Mouse (Mus musculus) left cerebral cortex, postnatal 14 days (tissue): ENCODE measurements around the gene Nkrf. TPM values are rescaled to one million over a fixed set of nuclear protein-coding genes. Genes with fewer than 3 reads are reported as not detected.
A peak's percentile ranks its signal among the peaks of the same experiment; 100 is the strongest.
"Not testable (repeated sequence)": the region's sequence is repeated elsewhere in the genome, so short reads cannot be mapped to it uniquely, and the experiment has no call there.

ENCODE experiments used
- DNase-seq, 2 experiments: peaks; one replicate each; pipeline ENCODE4 v3.0.0; 2021 to 2022; ENCODE audit warnings: low spot score in 2 of 2, mixed read lengths in 1 of 2
- intact Hi-C: fragments of 180-260 bp; cut with DNase I; formaldehyde crosslinking; loops from one replicate; pipeline ENCODE4 v1.15.1; 2025
- long read RNA-seq, 2 experiments: library from polyadenylated mRNA; stranded (forward); transcript quantifications; one replicate each; pipeline ENCODE4 v2.0.0; 2021
- total RNA-seq, 2 experiments: library from RNA; stranded (reverse); gene quantifications; 2 replicates each; pipeline ENCODE4 v1.2.3; 2021

The Nkrf gene
- total RNA-seq = 10 to 100 TPM; 32.3 to 32.9 TPM
- long read RNA-seq, experiment 1, transcript Nkrf-201 (3 exons, 3,268 nt) = major isoform, 30 of 34 reads
- long read RNA-seq, experiment 1, partial matches to known transcripts = 1 of 34 reads
- long read RNA-seq, experiment 1, other reads (novel, unspliced or antisense) = 3 of 34 reads
- long read RNA-seq, experiment 2, transcript Nkrf-201 (3 exons, 3,268 nt) = major isoform, 13 of 17 reads
- long read RNA-seq, experiment 2, partial matches to known transcripts = 0 of 17 reads
- long read RNA-seq, experiment 2, other reads (novel, unspliced or antisense) = 4 of 17 reads

DNA sequence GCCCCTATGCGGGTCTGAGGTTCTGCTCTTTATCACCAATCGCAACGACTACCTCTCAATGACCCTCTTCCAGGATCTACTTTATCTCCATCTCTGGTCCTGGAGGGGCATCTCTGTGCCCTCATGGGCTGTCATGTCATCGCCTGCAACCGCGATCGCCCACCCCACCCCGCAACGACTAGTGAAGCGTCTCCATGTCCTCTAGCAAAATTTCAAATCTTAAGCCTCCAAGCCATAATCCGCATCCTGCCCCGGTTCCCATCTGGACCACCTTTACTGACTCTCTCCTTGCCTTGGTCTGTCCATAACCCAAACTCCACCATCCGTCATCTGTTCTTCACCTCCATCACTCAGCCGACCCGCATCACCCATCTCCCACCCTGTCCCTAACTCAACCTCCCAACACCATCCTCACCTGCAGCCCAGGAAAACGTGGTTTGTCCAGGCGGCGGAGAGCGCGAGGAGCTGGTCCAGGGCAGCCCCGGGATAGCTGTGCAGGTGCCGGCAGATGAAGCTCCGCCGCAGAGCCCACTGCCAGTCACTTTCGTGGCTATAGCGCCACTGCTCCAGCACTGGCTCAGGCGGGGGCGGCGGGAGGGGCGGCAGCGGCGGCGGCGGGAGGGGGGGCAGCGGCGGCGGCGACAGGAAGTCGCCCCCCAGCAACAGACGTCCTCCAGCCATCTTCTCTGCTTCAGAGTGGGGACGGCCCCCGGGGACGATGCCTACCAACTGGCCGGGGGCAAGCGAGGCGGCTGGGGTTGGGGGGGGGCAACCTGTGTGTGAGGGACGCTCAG, at the start of gene Nkrf:
Nkrf (minus strand) TSS at position 579 of the 794 bp plus-strand sequence.
- intact Hi-C loops = no loop called here
- peak; percentile 52 to 60 for DNase-seq

DNA sequence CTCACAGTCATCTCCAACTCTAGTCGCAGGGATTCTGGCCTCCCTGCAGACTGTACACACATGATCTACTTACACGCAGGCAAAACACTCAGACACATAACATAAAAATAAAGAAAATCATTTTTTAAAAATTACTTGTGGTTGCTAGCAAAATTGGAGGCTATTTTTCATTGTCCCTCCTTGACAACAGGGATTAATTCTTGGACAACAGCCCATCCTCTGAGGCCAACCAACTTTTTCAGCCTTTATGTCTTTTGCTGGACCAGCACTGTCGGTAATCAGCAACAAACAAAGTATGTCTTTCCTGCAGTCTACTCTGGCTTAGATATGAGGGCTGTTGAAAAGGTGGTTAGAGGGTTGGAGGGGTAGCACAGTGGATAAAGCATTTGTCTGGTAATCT, 38.4 kb upstream of the Nkrf start:
- intact Hi-C loops = no loop called here
- no peak for DNase-seq

DNA sequence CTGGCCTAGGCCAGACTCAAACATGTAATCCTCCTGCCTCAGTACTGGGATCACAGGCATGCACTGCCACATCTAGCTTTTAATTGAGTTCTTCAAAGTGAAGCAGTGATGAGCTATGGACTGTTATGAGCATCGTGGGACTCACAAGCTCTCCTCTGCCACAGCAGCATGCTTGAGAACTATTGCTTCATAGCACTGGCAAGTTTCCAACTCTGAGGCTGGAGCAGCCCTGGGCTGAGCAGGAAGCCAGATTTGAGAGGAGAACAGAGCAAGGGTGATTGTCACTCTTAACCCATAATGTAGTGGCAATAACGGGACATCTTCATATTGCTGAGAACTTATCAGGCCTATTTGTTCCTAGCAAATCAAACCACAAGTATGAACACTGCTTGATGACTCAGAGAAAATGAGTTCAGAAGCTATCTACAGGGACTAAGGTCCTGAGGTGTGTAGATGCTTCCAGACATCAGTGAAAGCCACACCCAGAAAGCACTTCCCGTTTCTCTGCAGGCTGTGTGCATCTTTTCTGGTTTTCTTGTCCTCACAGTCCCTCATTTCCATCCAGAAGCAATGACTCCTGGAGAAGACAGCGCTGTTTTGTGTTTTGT, 37.2 kb upstream of the Nkrf start:
- peak; percentile 8 to 14 for DNase-seq
- intact Hi-C loops = no loop called here

DNA sequence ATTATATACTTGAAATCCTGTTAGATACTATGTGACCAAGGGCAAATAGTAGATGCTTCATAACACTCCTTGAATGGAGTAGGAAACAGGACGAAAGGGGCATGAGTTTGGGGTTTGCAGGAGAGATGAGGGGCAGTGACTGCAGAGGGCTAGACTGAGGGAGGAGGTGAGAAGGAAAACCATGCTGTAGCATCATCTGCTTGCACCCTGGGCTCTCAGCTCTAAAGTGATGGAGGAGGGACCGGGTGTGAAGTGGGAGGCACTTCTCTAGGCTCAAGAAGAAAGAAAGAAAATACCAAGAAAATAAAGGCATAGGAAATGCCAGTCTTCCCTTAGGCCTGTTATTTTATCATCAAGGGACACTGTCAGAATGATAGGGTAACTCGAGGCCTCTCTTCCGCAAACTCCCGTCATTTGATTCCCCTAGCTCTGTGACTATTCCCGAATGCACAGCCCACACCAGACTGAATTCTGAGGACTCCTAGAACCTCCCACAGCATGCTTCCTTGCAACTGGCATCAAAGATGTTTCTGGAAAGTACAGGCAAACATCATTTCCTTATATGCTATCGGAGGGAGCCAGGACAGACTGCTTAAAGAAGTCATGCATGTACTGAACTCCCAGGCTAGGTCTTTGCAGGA, 32.7 kb upstream of the Nkrf start:
- intact Hi-C loops = no loop called here
- DNase-seq = peak in 1 of 2 experiments; percentile 8

DNA sequence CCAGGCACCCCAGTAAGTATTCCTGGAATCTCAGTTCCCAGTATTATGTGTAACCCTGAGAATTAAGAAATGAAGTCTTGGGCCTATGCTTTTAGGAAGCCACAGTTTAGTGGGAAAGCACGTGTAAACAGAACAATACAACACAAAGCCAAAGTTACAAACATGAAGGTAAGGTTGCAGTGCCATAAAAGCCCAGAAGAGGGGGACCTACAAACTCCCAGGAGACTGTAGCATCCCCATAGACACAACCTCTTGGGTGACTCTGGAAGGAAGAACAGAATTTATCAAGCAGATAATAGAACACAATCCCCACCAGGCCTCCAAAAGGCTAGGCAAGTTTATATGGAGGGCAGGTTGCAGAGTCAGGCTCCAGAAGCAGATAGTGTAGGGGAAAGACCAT, 27.9 kb upstream of the Nkrf start:
- intact Hi-C loops = loop anchor here (1.0 kb wide), 1 partner anchor 92 kb away; no protein-coding TSS in a partner anchor
- no peak for DNase-seq

DNA sequence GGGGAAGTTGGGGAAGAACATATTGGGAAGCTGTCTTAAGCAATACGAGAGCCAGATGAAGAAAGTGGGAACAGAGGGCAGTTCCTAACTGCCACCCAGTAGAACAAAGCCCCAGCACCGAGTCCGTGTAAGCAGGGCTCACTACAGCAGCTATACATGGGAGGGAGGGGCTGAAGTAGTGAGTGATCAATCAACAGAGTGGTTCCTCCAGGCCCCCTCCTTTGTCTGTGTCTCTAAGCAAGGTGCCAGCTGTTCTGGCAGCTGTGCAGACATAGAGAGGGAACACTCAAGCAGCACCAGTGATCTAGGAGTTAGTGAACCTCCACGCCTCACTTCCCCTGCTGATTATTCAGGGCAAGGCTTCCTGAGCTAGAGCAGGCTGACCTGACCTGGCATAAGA, 27.0 kb upstream of the Nkrf start:
- DNase-seq = no peak
- intact Hi-C loops = loop anchor here (1.0 kb wide), 1 partner anchor 93 kb away; no protein-coding TSS in a partner anchor

DNA sequence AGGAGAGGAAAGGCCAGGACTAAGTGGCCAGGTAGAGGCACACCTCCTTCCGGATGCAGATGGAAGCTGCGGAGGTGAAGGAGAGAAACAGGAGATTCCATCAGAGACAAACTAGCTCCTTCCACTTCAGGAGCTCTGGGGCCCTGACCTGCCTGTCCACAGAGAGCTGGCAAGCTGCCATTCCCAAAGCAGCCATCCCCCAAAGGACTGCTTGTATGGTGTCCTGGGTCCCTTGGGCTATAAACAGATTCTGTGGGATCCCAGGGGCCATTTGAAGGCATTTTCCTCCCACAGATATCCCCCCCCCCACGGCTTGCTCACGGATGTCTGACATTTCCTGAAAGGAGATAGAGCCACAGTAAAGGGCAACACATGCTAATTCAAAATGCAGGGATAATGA, 26.1 kb upstream of the Nkrf start:
- DNase-seq = no peak
- intact Hi-C loops = no loop called here

DNA sequence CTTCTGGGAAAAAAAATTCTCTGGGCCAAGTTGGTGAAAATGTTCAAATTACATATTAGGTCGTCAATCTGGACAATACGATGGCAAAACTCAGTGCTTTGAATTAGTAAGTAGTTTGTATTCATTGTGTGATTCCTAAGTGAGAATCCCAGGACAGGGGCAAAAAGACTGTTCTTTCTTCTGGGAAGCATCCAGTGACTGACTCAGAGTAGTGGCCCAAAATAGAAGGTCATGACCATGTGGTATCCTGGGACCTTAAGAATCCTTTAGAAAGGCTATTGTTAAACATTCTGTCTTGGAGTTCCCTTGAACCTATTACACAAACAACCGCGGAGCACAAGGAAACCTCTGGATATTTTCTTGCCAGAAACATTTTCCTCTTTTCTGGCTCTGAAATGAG, 18.6 kb upstream of the Nkrf start:
- intact Hi-C loops = no loop called here
- DNase-seq = no peak

DNA sequence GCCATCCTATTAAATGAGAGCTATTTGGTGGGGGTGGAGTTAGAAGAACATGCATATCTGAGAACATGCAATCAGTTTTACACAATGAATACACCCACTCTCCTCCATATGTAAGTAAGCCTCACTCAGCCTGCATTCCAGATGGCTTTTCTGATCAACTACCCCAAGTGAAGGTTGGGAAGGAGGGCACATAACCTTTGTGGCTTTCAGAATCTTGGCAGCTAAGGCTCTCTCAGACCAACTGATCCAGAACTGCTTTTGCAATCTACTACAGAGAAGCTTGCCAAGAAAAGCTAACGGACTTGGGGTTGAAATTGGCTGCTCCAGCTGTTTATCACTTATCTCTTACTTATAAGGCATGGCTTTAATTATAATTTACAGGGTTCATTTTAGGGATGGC, 15.1 kb upstream of the Nkrf start:
- intact Hi-C loops = no loop called here
- no peak for DNase-seq

DNA sequence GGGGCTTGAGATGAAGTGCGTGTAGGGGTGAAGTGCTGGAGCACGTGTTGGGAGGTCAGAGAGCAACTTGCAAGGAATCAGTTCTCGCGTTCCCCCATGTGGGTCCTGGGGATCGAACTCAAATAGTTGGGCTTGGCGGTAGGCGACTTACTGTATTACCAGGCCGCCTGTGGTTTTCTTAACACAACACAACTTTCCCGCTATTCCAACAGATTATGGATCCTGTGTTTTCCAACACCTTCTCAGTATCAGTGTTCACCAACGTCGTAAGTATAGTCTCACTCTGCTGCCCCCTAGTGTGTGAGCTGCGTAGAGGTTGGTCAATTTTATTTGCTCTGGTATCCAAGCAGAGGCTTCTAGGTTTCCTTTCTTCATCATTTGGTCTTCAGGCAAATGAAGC, 8.6 kb upstream of the Nkrf start:
- intact Hi-C loops = no loop called here
- peak; percentile 30 to 38 for DNase-seq

DNA sequence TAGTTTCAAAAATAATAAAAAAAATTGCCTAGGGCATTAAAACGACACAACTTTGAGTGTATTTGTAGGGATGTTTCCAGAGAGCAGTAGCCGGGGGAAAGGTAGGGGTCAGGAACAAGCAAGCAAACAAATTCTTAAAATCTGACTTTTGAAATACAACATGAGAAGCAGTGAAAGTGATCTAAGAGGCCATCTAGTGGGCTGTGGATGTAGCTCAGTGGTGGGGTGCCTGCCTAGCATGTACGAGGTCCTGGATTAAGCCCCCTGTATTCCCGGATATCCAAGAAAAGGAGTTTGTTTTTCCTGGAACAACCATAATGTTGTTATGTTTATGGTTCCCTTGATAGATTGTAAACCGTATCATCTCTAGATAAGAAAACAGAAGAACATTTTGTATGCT, 3.8 kb upstream of the Nkrf start:
- intact Hi-C loops = no loop called here

DNA sequence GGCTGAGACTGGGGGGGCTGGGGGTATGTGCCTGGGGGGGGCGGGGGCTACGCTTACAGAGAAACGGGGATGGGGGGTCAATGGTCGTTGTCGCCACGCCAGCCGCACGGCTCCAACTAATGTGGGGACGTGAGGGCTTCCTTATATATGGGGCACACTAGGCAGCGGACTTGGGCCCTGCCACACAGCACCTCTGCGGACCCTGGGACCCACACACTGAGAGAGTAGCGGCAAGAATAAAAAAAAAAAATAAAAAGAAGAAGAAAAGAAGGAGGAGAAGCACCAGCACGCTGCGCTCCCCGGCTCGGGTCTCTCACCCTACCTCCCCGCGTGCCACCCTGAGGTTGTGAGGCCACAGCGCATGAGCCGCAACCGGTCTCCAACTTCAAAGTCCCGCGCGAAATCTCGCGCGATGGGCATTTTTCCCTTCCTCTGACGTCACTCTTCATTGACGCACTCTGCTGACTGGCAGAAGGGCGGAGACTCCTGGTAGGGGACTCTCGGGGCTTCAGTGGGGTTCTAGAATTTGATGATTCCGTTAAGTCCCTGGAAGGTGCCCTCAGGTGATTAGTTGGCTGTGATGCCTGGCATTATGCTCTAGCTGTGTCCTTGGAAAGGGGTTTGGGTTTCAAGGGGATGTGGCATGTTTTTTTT, 543 bp upstream of the Nkrf start:
- intact Hi-C loops = no loop called here
- peak; percentile 95 for DNase-seq

More for the DNA sequence above, 3.8 kb upstream of the Nkrf start:
- DNase-seq = no peak

DNA sequence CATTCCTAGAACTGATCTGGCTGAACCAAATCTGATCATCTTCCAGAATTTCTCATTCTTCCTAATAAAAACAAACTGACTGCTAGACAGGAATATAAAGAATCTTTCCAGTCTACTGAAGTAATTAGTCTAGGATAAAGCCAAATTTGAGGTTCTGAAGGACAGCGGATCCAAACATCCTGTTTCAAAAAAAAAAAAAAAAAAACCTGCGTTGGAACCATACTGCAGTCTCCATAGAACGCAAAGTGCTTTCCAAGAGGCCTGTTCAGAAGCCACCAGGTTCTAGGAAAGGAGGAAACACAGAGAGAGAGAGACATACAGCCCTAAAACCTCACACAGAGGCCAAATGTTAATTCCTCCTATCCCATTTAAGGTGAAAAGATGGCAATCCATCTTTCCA, 1.0 kb downstream of the Nkrf start:
- DNase-seq = no peak
- intact Hi-C loops = no loop called here

DNA sequence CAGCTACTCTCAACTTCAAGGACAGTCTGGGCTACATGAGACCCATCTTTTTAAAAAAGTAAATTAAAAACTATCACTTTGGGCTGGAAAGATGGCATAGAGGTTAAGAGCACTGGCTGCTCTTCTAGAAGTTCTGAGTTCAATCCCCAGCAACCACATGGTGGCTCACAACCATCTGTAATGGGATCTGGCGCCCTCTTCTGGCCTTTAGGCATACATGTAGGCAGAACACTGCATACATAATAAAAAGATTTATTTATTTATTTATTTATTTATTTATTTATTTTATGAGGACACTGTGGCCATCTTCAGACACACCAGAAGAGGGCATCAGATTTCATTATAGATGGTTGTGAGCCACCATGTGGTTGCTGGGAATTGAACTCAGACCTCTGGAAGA, 3.8 kb downstream of the Nkrf start:
- intact Hi-C loops, DNase-seq: not testable (repeated sequence)

DNA sequence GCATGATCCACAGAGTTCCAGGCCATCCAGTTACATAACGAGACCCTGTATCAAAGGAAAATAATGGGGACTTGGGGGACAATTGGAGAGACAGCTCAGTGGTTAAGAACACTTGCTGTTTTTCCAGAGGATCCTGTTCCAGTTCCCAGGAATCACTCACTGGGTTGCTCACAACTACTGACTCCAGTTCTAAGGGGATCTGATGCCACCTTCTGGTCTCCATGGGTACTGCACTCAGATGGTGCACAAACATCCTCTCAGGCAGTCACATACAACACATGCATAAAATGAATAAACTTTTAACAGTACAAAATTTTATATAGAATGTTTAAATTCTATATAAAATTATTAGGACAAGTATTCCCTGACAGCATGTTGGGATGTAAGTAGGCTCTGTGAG, 18.0 kb downstream of the Nkrf start:
- intact Hi-C loops = no loop called here
- peak in 1 of 2 experiments; percentile 28 for DNase-seq

DNA sequence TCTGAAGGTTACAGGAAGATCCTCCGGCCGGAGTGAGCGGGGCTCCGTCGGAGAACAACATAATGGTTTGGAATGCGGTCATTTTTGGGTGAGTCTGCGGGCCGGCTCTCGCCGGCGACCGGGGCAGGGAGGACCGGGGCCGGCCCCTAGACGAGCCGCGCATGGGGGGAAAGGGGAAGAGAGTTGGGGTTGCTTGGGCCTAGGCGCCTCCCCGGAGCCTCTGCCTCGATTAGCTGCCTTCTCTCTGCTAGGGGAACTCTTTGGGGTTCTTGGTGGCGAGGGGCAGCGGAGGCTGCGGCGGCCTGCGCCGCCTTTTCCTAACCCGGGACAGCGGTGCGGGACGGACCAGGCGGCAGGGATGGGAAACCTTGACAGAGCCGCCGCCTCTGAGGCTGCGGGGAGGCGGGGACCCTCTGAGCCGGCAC, 28.0 kb downstream of the Nkrf start:
- intact Hi-C loops = no loop called here

DNA sequence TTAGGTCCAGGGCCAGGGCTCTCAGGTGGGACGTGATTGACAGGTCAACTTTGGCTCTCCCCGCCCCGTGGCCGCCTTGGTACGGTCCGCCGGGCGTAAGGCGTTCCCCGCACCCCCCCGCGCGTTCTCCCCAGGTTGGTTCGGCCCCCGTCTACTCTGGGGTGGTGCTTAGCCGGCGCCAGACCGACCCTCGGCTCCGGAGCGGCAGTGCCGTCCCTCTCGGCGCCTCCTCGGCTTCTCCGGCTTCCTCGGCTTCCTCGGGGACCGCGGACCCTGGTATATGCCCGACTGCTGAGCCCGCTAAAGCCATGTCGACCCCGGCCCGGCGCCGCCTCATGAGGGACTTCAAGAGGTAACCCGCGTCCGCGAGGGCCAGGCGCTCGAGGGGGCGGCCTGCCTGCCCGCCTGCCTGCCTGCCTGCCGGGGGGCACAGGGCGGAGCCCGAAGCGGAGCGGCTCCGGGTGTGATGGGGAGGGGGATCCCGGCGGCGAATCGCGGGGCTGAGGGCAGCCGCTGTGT, 28.5 kb downstream of the Nkrf start:
- DNase-seq = peak; percentile 69 to 85
- intact Hi-C loops = no loop called here

More for the DNA sequence above, 28.0 kb downstream of the Nkrf start:
- DNase-seq = peak in 1 of 2 experiments; percentile 3

DNA sequence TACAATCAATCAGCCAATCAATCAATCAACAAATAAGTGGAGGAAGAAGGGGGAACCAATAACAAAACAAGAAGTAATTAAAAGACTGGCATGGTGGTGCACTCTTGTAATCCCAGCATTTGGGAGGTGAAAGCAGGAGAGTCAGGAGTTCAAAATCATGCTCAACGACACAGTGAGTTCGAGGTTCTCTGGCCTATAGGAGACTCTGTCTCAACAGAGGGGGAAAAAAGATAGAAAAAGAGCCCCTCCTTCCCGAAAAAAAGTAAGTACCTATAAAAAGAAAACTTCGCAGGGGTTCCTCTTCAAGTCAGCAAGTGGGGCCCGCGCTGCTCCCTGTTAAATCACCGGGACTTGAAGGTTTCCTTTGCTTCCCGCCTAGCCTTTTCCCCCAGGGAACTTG, 28.9 kb downstream of the Nkrf start, which contains the start of the genes Ube2a and C330007P06Rik:
Ube2a (plus strand) TSS at position 136 of the 400 bp plus-strand sequence.
C330007P06Rik (minus strand) TSS at position 347 of the 400 bp plus-strand sequence.
- DNase-seq = no peak
- intact Hi-C loops = no loop called here

DNA sequence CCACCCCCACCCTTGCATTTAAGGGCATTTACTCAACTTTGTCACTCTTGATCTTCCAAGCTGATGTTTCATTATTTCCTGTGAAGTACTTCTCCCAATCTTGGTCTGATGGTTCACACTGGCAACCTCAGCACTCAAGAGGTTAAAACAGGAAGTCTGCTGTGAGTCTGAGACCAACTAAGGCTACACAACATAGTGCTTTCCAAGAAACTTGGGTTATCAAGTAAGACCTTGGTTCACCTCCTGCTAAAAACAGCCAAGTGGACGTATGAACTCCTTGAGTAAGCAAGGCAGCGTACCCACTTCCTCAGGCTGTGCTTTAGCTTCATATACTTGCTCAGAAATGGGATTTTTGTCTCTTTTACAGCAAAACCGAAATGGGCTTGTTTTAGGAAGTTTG, 32.3 kb downstream of the Nkrf start:
- intact Hi-C loops = no loop called here

More for the DNA sequence above, 32.3 kb downstream of the Nkrf start:
- no peak for DNase-seq
